Mouse (Mus musculus) spleen, adult 2 months (tissue): ENCODE data around the gene Pitpnm3. TPM values are rescaled to one million over a fixed set of nuclear protein-coding genes. Genes with fewer than 3 reads are reported as not detected.
A peak's percentile ranks its signal among the peaks of the same experiment; 100 is the strongest.

ENCODE experiments used
- DNase-seq, 2 experiments: peaks; one replicate each; pipeline versions ENCODE4 v3.0.0 to v3.0.0-alpha.2; 2012 to 2021; ENCODE audit warnings: low spot score in 2 of 2, low read depth in 1 of 2
- H3K27ac ChIP-seq: fragments of 200-500 bp; 2 replicates; pipeline ENCODE4 v1.5.1; 2012; ENCODE audit warnings: low read length, inconsistent platforms; ENCODE audit not compliant: insufficient read depth
- H3K27me3 ChIP-seq: fragments of 200-500 bp; 2 replicates; pipeline ENCODE4 v1.6.1; 2012; ENCODE audit warnings: mild to moderate bottlenecking, moderate library complexity, low read length, inconsistent platforms; ENCODE audit not compliant: control insufficient read depth, insufficient read depth
- H3K36me3 ChIP-seq: fragments of 200-500 bp; 2 replicates; pipeline ENCODE4 v1.6.1; 2012; ENCODE audit warnings: mild to moderate bottlenecking, low read length, inconsistent platforms; ENCODE audit not compliant: control insufficient read depth, insufficient read depth
- H3K4me1 ChIP-seq: fragments of 200-500 bp; 2 replicates; pipeline ENCODE4 v1.6.1; 2011; ENCODE audit warnings: inconsistent platforms; ENCODE audit not compliant: control insufficient read depth, insufficient read depth, insufficient read length
- H3K4me3 ChIP-seq: fragments of 200-500 bp; 2 replicates; pipeline ENCODE4 v1.5.1; 2011; ENCODE audit warnings: mild to moderate bottlenecking, inconsistent platforms; ENCODE audit not compliant: insufficient read depth, insufficient read length; ENCODE audit errors: extremely low read depth
- CTCF ChIP-seq: fragments of 200-500 bp; IDR thresholded peaks from 2 replicates; pipeline ENCODE4 v1.5.1; 2011; ENCODE audit warnings: mild to moderate bottlenecking, inconsistent platforms; ENCODE audit not compliant: insufficient read depth, insufficient read length, insufficient replicate concordance; ENCODE audit errors: extremely low read depth
- POLR2A ChIP-seq: fragments of 200-500 bp; IDR thresholded peaks from 2 replicates; pipeline ENCODE4 v1.6.1; 2011; ENCODE audit warnings: low read depth, low read length, inconsistent platforms
- WGBS: fragments of 180-500 bp; shearing (Covaris S2); methylation state at CpG from one replicate; pipeline ENCODE4 v1.1.7; 2018; 5-methylcytosine and 5-hydroxymethylcytosine counted together
- polyA plus RNA-seq: library from polyadenylated mRNA; depleted of rRNA; stranded (reverse); fragments of >200 nt; gene quantifications from 2 replicates; pipeline ENCODE4 v1.2.3, GENCODE M21; 2012

Gene Pitpnm3
- polyA plus RNA-seq, 1 experiment, result 5.9 TPM

GRCm38 (mm10) chr11:72048730-72049129 lies 86.8 kb downstream of the Pitpnm3 start:
- TF ChIP-seq POLR2A, result no peak
- Histone ChIP-seq H3K4me1 (no peaks in the 10 kb centered on the region), H3K36me3 (no peaks in the 10 kb centered on the region), H3K4me3 (no peak overlapping the region), H3K27me3 (peaks cover 2% of the 10 kb centered on the region; the same call in 1 of the 2 replicates), H3K27ac (no peak overlapping the region)
- no peak for DNase-seq
- WGBS, result 84% methylated on average over 6 of the region's 6 CpGs

- H3K27me3 ChIP-seq, result no peaks in the 10 kb centered on the region
- no peak overlapping the region for H3K27ac ChIP-seq
- H3K4me1 ChIP-seq, result peaks cover 6% of the 10 kb centered on the region; the same call in 1 of the 2 replicates
- H3K4me3 ChIP-seq, result no peak overlapping the region
- 82% methylated on average over 3 of the region's 3 CpGs for WGBS
- no peak for TF ChIP-seq POLR2A
- TF ChIP-seq CTCF, result no peak
- H3K36me3 ChIP-seq, result no peaks in the 10 kb centered on the region
- DNase-seq, result no peak
These were observed 91.3 kb downstream of the Pitpnm3 start for GRCm38 (mm10) chr11:72044231-72044630.

GRCm38 (mm10) chr11:72042631-72043030 lies 92.9 kb downstream of the Pitpnm3 start:
- H3K4me1 ChIP-seq, result peaks cover 6% of the 10 kb centered on the region; the same call in 1 of the 2 replicates
- 8% methylated on average over 14 of the region's 14 CpGs for WGBS
- H3K27ac ChIP-seq, result no peak overlapping the region
- H3K27me3 ChIP-seq, result no peaks in the 10 kb centered on the region
- H3K4me3 ChIP-seq, result peak overlapping the region; percentile 11; the same call in 1 of the 2 replicates
- no peak for DNase-seq
- TF ChIP-seq CTCF (no peak), POLR2A (no peak)
- no peaks in the 10 kb centered on the region for H3K36me3 ChIP-seq

GRCm38 (mm10) chr11:72041768-72042607 lies 93.6 kb downstream of the Pitpnm3 start, which contains the start of gene Pimreg:
TSS of gene Pimreg (plus strand) at chr11:72042032.
- Histone ChIP-seq H3K27me3 (no peaks in the 10 kb centered on the region), H3K36me3 (no peaks in the 10 kb centered on the region), H3K4me1 (peaks cover 6% of the 10 kb centered on the region; the same call in 1 of the 2 replicates), H3K27ac (no peak within 1 kb of the TSS; the same call in 1 of the 2 replicates), H3K4me3 (peak within 1 kb of the TSS; percentile 75)
- 1% methylated on average over 52 of the region's 52 CpGs for WGBS
- TF ChIP-seq POLR2A (no peak), CTCF (no peak)
- peak; percentile 48 to 76 for DNase-seq

- H3K27ac ChIP-seq, result no peak overlapping the region
- 10% methylated on average over 6 of the region's 6 CpGs for WGBS
- H3K4me3 ChIP-seq, result peak overlapping the region; percentile 75
- H3K27me3 ChIP-seq, result no peaks in the 10 kb centered on the region
- no peaks in the 10 kb centered on the region for H3K36me3 ChIP-seq
- TF ChIP-seq CTCF (no peak), POLR2A (no peak)
- H3K4me1 ChIP-seq, result peaks cover 6% of the 10 kb centered on the region; the same call in 1 of the 2 replicates
- no peak for DNase-seq
These were observed 94.2 kb downstream of the Pitpnm3 start for GRCm38 (mm10) chr11:72041290-72041767.

- no peak for DNase-seq
- Histone ChIP-seq H3K4me1 (peaks cover 6% of the 10 kb centered on the region; the same call in 1 of the 2 replicates), H3K36me3 (no peaks in the 10 kb centered on the region), H3K4me3 (no peak overlapping the region), H3K27ac (no peak overlapping the region), H3K27me3 (no peaks in the 10 kb centered on the region)
- 81% methylated on average over 16 of the region's 16 CpGs for WGBS
- TF ChIP-seq CTCF (no peak), POLR2A (no peak)
These were observed 95.8 kb downstream of the Pitpnm3 start for GRCm38 (mm10) chr11:72039599-72040386.
